Mouse (Mus musculus) spleen, adult 2 months (tissue): ENCODE data around the gene Wdr20.

Source experiments
- CTCF ChIP-seq: fragments of 200-500 bp; IDR thresholded peaks from 2 replicates; pipeline ENCODE4 v1.5.1; 2011; ENCODE audit warnings: mild to moderate bottlenecking, inconsistent platforms; ENCODE audit not compliant: insufficient read depth, insufficient read length, insufficient replicate concordance; ENCODE audit errors: extremely low read depth
- POLR2A ChIP-seq: fragments of 200-500 bp; IDR thresholded peaks from 2 replicates; pipeline ENCODE4 v1.6.1; 2011; ENCODE audit warnings: low read depth, low read length, inconsistent platforms

GRCm38 (mm10) chr12:110835182-110835581 is 97.4 kb downstream of the Wdr20 start:
- no peak for TF ChIP-seq POLR2A
- TF ChIP-seq CTCF: no peak
